Mouse (Mus musculus): ENCODE data around the gene Tent2. TPM values are rescaled to one million over a fixed set of nuclear protein-coding genes. Genes with fewer than 3 reads are reported as not detected.
"Not testable (repeated sequence)": the region's sequence is repeated elsewhere in the genome, so short reads cannot be mapped to it uniquely, and the experiment has no call there.

The Tent2 gene
- 10 to 100 TPM; 56.7 to 58.5 TPM for total RNA-seq (2021)
- long read RNA-seq, experiment 1, transcript Tent2-201 (15 exons, 2,990 nt), result major isoform, 15 of 25 reads
- long read RNA-seq, experiment 1, transcript Tent2-205 (15 exons, 3,081 nt), result minor isoform, 5 of 25 reads
- long read RNA-seq, experiment 1, partial matches to known transcripts, result 1 of 25 reads
- long read RNA-seq, experiment 1, other reads (novel, unspliced or antisense), result 4 of 25 reads
- long read RNA-seq, experiment 2, transcript Tent2-201 (15 exons, 2,990 nt), result major isoform, 30 of 50 reads
- long read RNA-seq, experiment 2, transcript Tent2-205 (15 exons, 3,081 nt), result minor isoform, 10 of 50 reads
- long read RNA-seq, experiment 2, partial matches to known transcripts, result 4 of 50 reads
- long read RNA-seq, experiment 2, other reads (novel, unspliced or antisense), result 6 of 50 reads

GRCm38 (mm10) chr13:93191831-93192645 lies at the start of gene Tent2:
TSS of gene Tent2 (minus strand) at chr13:93192385.
- peak; percentile 76 to 84 for DNase-seq (ENCODE audit: low spot score in 2 of 2)

- DNase-seq (ENCODE audit: low spot score in 2 of 2), result no peak
These were observed 49.0 kb upstream of the Tent2 start for GRCm38 (mm10) chr13:93241180-93241579.

- no peak for DNase-seq (ENCODE audit: low spot score in 2 of 2)
These were observed 47.4 kb upstream of the Tent2 start for GRCm38 (mm10) chr13:93239561-93239960.

- no peak for DNase-seq (ENCODE audit: low spot score in 2 of 2)
These were observed 46.9 kb upstream of the Tent2 start for GRCm38 (mm10) chr13:93239134-93239533.

GRCm38 (mm10) chr13:93237677-93238398 lies 45.7 kb upstream of the Tent2 start:
- DNase-seq (ENCODE audit: low spot score in 2 of 2), result no peak

- DNase-seq (ENCODE audit: low spot score in 2 of 2), result no peak
These were observed 42.3 kb upstream of the Tent2 start for GRCm38 (mm10) chr13:93234267-93235039.

- no peak for DNase-seq (ENCODE audit: low spot score in 2 of 2)
These were observed 40.1 kb upstream of the Tent2 start for GRCm38 (mm10) chr13:93232335-93232734.

GRCm38 (mm10) chr13:93231016-93231415 lies 38.8 kb upstream of the Tent2 start:
- no peak for DNase-seq (ENCODE audit: low spot score in 2 of 2)

- DNase-seq (ENCODE audit: low spot score in 2 of 2), result no peak
These were observed 19.6 kb upstream of the Tent2 start for GRCm38 (mm10) chr13:93211741-93212140.

GRCm38 (mm10) chr13:93192646-93193026 lies 451 bp upstream of the Tent2 start:
- no peak for DNase-seq (ENCODE audit: low spot score in 2 of 2)

- no peak for DNase-seq (ENCODE audit: low spot score in 2 of 2)
These were observed 2.8 kb downstream of the Tent2 start for GRCm38 (mm10) chr13:93189416-93189815.

GRCm38 (mm10) chr13:93188738-93189137 lies 3.4 kb downstream of the Tent2 start:
- no peak for DNase-seq (ENCODE audit: low spot score in 2 of 2)

- DNase-seq (ENCODE audit: low spot score in 2 of 2), result not testable (repeated sequence)
These were observed 4.4 kb downstream of the Tent2 start for GRCm38 (mm10) chr13:93187792-93188191.

GRCm38 (mm10) chr13:93180351-93180750 lies 11.8 kb downstream of the Tent2 start:
- no peak for DNase-seq (ENCODE audit: low spot score in 2 of 2)

- no peak for DNase-seq (ENCODE audit: low spot score in 2 of 2)
These were observed 12.7 kb downstream of the Tent2 start for GRCm38 (mm10) chr13:93179522-93179921.

- no peak for DNase-seq (ENCODE audit: low spot score in 2 of 2)
These were observed 14.6 kb downstream of the Tent2 start for GRCm38 (mm10) chr13:93177571-93177970.

GRCm38 (mm10) chr13:93163303-93163702 lies 28.9 kb downstream of the Tent2 start:
- no peak for DNase-seq (ENCODE audit: low spot score in 2 of 2)

- DNase-seq (ENCODE audit: low spot score in 2 of 2), result no peak
These were observed 29.7 kb downstream of the Tent2 start for GRCm38 (mm10) chr13:93162456-93162855.

- no peak for DNase-seq (ENCODE audit: low spot score in 2 of 2)
These were observed 33.9 kb downstream of the Tent2 start for GRCm38 (mm10) chr13:93158261-93158660.

GRCm38 (mm10) chr13:93153280-93153679 lies 38.9 kb downstream of the Tent2 start:
- DNase-seq (ENCODE audit: low spot score in 2 of 2), result no peak
